Mouse (Mus musculus) regulatory T cell (primary cell): ENCODE data around the gene Ces1g.

Source experiments
- in situ Hi-C: fragments of 300-600 bp; cut with MboI, MseI; formaldehyde crosslinking; loops from one replicate; pipeline ENCODE4 v1.15.1; 2025; ENCODE audit warnings: high pct_unique_total_duplicates

Gene Ces1g

GRCm38 (mm10) chr8:93337207-93337606, at the start of gene Ces1g:
TSS of gene Ces1g (minus strand) at chr8:93337308.
- in situ Hi-C loops: no loop called here

DNA sequence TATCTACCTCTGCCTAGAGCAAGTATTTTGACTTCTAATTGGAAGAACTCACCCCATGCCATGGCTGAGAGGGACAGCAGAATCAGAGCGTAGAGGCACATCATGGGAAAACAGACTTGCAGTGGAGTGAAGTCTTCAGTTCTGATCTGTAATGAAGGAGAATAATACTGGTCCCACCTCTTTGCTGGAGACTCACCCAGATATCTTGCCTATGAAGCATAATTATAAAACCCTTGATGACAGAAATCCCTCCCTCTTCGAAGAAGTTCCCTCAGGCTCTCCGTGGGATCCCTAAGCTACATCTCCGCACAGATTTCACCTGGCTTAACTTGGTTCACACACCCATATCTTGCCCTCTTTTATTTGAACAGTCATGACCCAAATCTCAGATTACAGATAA, 42.5 kb upstream of the Ces1g start, which contains the start of gene Ces1h:
Gene Ces1h (minus strand): TSS at position 101 of the 400 bp plus-strand sequence.
- in situ Hi-C loops: no loop called here

GRCm38 (mm10) chr8:93369481-93369880, 32.4 kb upstream of the Ces1g start:
- in situ Hi-C loops: no loop called here

DNA sequence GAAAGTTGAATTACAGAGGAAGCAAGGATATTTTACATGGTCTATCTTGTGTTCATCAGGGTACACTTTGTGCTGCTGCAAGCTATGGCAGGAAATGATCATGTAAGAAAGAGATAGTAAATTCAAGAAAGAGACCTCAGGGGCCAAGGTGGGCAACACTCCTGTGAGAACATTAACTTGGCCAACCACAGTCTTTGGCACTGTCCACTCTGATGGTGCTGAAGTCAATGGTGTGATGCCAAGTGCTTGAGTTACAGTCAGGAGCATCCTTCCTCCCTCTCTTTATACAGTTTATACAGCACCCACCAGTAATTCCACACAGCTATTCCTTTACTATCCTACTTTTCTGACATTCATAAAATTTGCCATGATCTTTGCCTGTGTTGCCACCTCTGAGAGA, 23.0 kb upstream of the Ces1g start:
- in situ Hi-C loops: no loop called here

DNA sequence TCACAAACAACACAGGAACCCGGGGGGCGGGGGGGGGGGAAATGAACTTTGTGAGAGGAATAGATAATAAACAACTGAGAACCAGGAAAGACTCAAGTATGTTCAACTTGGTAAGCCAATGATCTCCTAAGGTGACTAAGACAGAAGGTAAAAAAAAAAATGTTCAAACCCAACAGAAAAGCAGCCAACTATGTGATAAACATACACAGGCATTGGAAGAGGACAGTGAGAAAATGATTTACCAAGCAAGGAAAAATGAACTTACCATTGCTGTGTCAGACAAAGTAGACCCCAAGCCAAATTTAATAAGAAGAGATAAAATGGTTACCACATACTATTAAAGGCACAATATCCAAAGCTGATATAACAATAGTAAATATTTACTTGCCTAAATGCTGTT, 2.4 kb upstream of the Ces1g start:
- in situ Hi-C loops: no loop called here

DNA sequence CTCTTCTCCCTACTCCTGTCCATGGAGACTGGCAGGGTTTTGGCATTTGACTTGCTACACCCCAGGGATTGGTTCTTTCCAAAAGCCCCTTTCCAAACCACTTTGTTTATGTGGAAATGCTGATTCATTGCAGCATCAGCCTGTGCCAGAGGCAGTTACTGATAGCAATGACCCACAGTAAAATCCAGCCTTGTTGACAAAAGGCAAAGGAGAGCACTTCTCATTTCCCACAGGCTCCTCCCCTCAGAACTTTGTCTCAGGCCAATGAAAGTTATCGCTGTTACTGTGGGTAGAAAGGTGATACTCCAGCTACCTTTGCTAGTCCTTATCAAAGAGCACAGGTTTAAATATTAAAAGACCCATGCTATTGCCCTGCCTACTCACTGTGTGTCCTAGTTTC, 4.4 kb downstream of the Ces1g start:
- in situ Hi-C loops: no loop called here

- in situ Hi-C loops: no loop called here
These were observed 6.0 kb downstream of the Ces1g start for GRCm38 (mm10) chr8:93331151-93331550.

DNA sequence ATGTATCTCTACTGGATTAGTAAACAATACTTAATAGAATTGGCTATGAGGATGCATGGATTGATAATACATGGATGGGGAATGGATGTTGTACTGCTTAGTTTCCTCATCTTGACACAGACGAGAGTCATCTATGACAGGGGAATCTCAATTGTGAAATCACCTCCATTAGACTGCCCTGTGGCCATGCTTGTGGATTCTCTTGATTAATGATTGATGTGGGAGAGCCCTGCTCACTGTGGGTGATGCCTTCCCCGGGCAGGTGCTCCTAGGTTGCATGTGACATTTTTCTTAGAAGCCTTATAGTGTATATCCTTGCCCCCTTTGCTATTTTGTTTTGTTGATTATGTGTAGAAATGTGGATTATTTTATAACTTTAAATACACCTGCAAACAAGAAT, 12.0 kb downstream of the Ces1g start:
- in situ Hi-C loops: no loop called here

GRCm38 (mm10) chr8:93317031-93317430, 20.1 kb downstream of the Ces1g start:
- in situ Hi-C loops: no loop called here

DNA sequence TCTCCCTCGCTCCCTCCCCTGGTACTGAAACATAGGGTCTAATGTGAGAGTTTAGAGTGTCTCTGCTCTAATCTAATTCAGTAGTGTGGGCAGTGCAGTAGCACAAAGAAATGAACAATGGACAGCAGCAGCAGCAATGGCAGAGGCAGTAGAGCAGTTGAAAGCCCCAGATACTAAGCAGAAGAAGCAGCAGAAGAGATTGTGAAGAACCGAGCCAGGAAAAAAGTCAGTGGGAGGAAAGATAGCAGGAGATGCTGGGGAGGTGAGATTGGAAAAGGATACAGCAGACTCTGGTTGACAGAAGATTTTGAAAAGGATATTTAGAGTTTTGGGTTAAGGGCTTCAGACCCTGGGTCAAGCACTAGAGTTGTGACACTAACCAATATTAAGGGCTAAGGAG, 21.6 kb downstream of the Ces1g start:
- in situ Hi-C loops: no loop called here

GRCm38 (mm10) chr8:93283896-93284295, 53.2 kb downstream of the Ces1g start:
- in situ Hi-C loops: no loop called here

DNA sequence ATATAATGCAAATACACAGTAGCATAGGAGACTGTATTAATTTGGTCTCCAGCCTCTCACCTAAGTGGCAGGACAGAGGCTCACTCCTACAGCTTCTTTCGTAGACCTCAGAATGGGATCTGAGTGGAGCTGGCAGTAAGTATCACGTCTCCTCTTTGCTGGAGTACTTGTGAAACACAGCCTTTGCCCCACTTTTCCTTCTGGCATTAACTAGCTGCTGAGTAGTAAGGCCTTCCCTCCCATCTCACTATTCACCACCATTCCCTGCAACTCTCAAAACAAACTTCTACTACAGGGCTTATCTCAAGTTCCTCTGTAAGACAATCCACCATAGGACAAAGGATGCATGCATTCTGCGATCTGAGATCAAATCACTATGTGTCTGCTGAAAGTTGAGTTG, 54.8 kb downstream of the Ces1g start:
- in situ Hi-C loops: no loop called here

GRCm38 (mm10) chr8:93279556-93279955, 57.6 kb downstream of the Ces1g start, which contains the start of gene Ces1f:
TSS of gene Ces1f (minus strand) at chr8:93279747.
- in situ Hi-C loops: no loop called here

DNA sequence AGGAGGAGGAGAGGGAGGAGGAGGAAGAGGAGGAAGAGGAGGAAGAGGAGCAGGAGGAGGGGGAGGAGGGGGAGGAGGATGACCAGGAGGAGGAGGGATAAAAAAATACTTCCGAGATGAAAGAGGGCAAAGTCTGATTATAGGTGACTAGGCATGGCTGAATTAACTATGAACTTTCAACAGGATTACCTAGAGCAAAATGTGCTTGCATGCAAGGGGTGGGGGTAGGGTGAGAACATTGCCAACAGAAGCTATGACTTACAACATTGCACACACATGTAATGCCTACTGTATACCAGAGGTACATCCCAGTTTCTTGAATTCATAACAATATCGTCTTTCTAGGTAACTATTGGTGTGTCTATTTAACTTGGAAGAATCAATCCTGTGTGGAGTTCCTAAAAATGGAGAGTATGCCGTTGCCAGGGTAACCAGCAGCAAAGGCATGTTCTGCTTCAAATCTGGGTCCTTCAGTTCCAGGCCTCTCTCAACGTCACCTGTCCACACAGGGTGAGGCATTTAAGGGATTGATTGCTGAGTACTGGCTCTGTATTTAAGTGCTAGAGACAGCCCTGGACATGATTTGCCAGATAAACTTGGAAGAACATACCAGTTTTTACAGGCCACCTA, 58.8 kb downstream of the Ces1g start:
- in situ Hi-C loops: no loop called here

GRCm38 (mm10) chr8:93274609-93275008, 62.5 kb downstream of the Ces1g start:
- in situ Hi-C loops: no loop called here

GRCm38 (mm10) chr8:93273321-93273720, 63.8 kb downstream of the Ces1g start:
- in situ Hi-C loops: no loop called here

DNA sequence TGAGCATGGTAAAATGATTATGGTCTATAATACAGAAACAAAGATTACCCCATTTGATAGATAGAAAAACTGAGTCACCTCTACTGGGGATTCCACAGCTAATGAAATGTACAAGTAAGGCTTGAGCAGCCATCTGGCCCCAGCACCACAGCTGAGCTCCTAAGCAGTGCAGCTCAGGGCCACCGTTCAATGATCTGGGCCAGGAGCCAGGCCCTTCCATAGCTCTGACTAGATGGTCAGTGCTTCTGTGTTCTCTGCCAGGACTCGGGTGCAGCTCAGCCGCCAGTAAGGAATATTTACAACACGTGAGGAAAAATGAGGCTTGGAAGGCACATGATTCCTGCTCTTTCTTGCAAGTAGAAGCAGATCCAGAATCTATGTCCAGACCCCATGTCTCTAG, 64.4 kb downstream of the Ces1g start:
- in situ Hi-C loops: no loop called here

DNA sequence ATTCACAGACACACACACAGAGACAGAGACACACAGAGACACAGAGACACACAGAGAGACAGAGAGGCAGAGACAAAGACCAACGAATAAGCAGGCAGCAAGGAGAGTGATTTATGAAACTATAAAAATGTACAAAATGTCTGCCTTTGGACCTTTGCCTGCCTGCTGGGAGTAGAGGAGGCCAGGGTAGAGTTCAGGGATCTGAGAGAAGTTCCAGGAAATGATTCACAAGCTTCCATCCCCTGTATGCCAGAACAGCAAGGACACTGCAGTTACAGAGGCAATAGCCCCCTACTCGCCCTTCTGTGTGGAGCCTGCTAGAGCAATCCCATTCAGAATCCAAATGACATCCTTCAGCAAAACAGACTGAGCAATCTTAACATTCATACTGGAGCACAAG, 75.7 kb downstream of the Ces1g start:
- in situ Hi-C loops: no loop called here

- in situ Hi-C loops: no loop called here
These were observed 84.6 kb downstream of the Ces1g start for GRCm38 (mm10) chr8:93252400-93252925.
